In genomic region chr10:68282466-68283391, GRCm38 (mm10) we compare ENCODE assay signal across 8 mouse cellular contexts. TPM values are rescaled to one million over a fixed set of nuclear protein-coding genes. Genes with fewer than 3 reads are reported as not detected.
A peak's percentile ranks its signal among the peaks of the same experiment; 100 is the strongest.
DNase-seq lines count a peak whose midpoint lies in the region; ATAC-seq lines count a peak whose summit lies in the region.

No protein-coding gene starts in this region.

- H3K36me3 ChIP-seq in heart, embryonic 11.5 days (ENCODE audit: control insufficient read depth, insufficient read depth, low read length): no peaks in the 10 kb centered on the region
- no peaks in the 10 kb centered on the region for H3K36me3 ChIP-seq in kidney, embryonic 14.5 days (ENCODE audit: control insufficient read depth, insufficient read depth, low read length)
- H3K36me3 ChIP-seq in liver, embryonic 11.5 days (ENCODE audit: control insufficient read depth, insufficient read depth, low read length): no peaks in the 10 kb centered on the region
- no peaks in the 10 kb centered on the region for H3K36me3 ChIP-seq in splenic B cell, adult 2 months (ENCODE audit: control insufficient read depth, insufficient read depth, low read length, poor library complexity, severe bottlenecking)

- no peaks in the 10 kb centered on the region for H3K9me3 ChIP-seq in heart, embryonic 11.5 days (replicated peaks; ENCODE audit: control insufficient read depth, low read length)
- H3K9me3 ChIP-seq in kidney, embryonic 14.5 days (ENCODE audit: control insufficient read depth, low read length): no peaks in the 10 kb centered on the region
- H3K9me3 ChIP-seq in liver, embryonic 11.5 days (ENCODE audit: control insufficient read depth, low read length): no peaks in the 10 kb centered on the region

- H3K4me2 ChIP-seq in heart, embryonic 11.5 days: peak overlapping the region; percentile 94
- H3K4me2 ChIP-seq in kidney, embryonic 14.5 days (replicated peaks; ENCODE audit: low read depth, low read length): peak overlapping the region; percentile 64
- peak overlapping the region; percentile 93 for H3K4me2 ChIP-seq in liver, embryonic 11.5 days

- peak overlapping the region; percentile 52 for H3K4me3 ChIP-seq in heart, embryonic 11.5 days (ENCODE audit: low read depth, low read length)
- H3K4me3 ChIP-seq in kidney, embryonic 14.5 days (ENCODE audit: low read length): peak overlapping the region; percentile 35
- peak overlapping the region; percentile 44 for H3K4me3 ChIP-seq in liver, embryonic 11.5 days (ENCODE audit: low read depth, low read length)

- ATAC-seq in erythroblast, adult 5-6 weeks (replicated peaks; ENCODE audit: low FRiP score, poor library complexity, severe bottlenecking): peak; percentile 65
- peak; percentile 87 for ATAC-seq in heart, embryonic 11.5 days (replicated peaks; ENCODE audit: insufficient number of reproducible peaks, low FRiP score, low TSS enrichment)
- peak; percentile 91 for ATAC-seq in kidney, embryonic 14.5 days (ENCODE audit: low FRiP score, low TSS enrichment)
- ATAC-seq in liver, embryonic 11.5 days (replicated peaks; ENCODE audit: low FRiP score): peak; percentile 88
- ATAC-seq in monocyte, adult 5-6 weeks (replicated peaks; ENCODE audit: insufficient number of reproducible peaks, low FRiP score, low TSS enrichment, poor library complexity, severe bottlenecking): peak; percentile 87

- peak overlapping the region; percentile 79 for H3K9ac ChIP-seq in heart, embryonic 11.5 days (ENCODE audit: low read depth, low read length)
- H3K9ac ChIP-seq in kidney, embryonic 14.5 days (ENCODE audit: low read depth, low read length): peak overlapping the region; percentile 52
- H3K9ac ChIP-seq in liver, embryonic 11.5 days (ENCODE audit: low read depth, low read length): peak overlapping the region; percentile 48

- peak; percentile 90 for DNase-seq in CD4-positive, CD25-positive, alpha-beta regulatory T cell, adult 2 months (ENCODE audit: low read depth, low spot score)
- peak; percentile 88 for DNase-seq in brain, adult 2 months (ENCODE audit: low read depth, low spot score)
- DNase-seq in liver, embryonic 11.5 days (ENCODE audit: low spot score): peak; percentile 68
- peak; percentile 91 for DNase-seq in splenic B cell, adult 2 months (ENCODE audit: low read depth, low spot score)

- WGBS in heart, embryonic 11.5 days (ENCODE audit: insufficient replicate concordance): 2% methylated on average over 27 of the region's 27 CpGs
- WGBS in kidney, embryonic 14.5 days: under 1% methylated on average over 27 of the region's 27 CpGs
- WGBS in liver, embryonic 11.5 days: 2% methylated on average over 27 of the region's 27 CpGs

- H3K4me1 ChIP-seq in heart, embryonic 11.5 days (ENCODE audit: control insufficient read depth, insufficient read depth, low read length): peaks cover 4% of the 10 kb centered on the region
- peaks cover 16% of the 10 kb centered on the region for H3K4me1 ChIP-seq in kidney, embryonic 14.5 days (ENCODE audit: control insufficient read depth, insufficient read depth, low read length)
- peaks cover 12% of the 10 kb centered on the region for H3K4me1 ChIP-seq in liver, embryonic 11.5 days (replicated peaks; ENCODE audit: control insufficient read depth, insufficient read depth, low read length)

- H3K27me3 ChIP-seq in heart, embryonic 11.5 days (ENCODE audit: control insufficient read depth, insufficient read depth, low read length): no peaks in the 10 kb centered on the region
- no peaks in the 10 kb centered on the region for H3K27me3 ChIP-seq in kidney, embryonic 14.5 days (ENCODE audit: control insufficient read depth, insufficient read depth, low read length)
- H3K27me3 ChIP-seq in liver, embryonic 11.5 days (replicated peaks; ENCODE audit: control insufficient read depth, insufficient read depth, low read length): peaks cover 3% of the 10 kb centered on the region
- H3K27me3 ChIP-seq in splenic B cell, adult 2 months (ENCODE audit: control insufficient read depth, insufficient read depth, low read length, poor library complexity, severe bottlenecking): no peaks in the 10 kb centered on the region

- peak overlapping the region; percentile 74 for H3K27ac ChIP-seq in heart, embryonic 11.5 days (ENCODE audit: low read depth, low read length)
- peak overlapping the region; percentile 30 for H3K27ac ChIP-seq in kidney, embryonic 14.5 days (ENCODE audit: low read depth, low read length)
- peak overlapping the region; percentile 28; the same call in 1 of the 2 replicates for H3K27ac ChIP-seq in liver, embryonic 11.5 days (ENCODE audit: low read depth, low read length)

RNA-seq across cellular contexts. Expression of gene Arid5b, which starts 4.2 kb away (rescaled TPM):
- 7.5 and 11.3 TPM in 2 replicates for total RNA-seq in erythroblast, adult 5-6 weeks (2015; ENCODE audit: low replicate concordance)
- 4.2 and 4.3 TPM in 2 replicates for total RNA-seq in erythroblast, adult 5-6 weeks (2017; ENCODE audit: low replicate concordance)
- polyA plus RNA-seq in heart, embryonic 11.5 days (2014; fragmentation: Nextera tagmentation; extraction: Ambion mirVana): 20.6 and 21.1 TPM in 2 replicates
- 36.1 and 42.9 TPM in 2 replicates for polyA plus RNA-seq in kidney, embryonic 14.5 days (2014; fragmentation: Nextera tagmentation; extraction: Ambion mirVana)
- 11.9 and 15.3 TPM in 2 replicates for polyA plus RNA-seq in liver, embryonic 11.5 days (2014; fragmentation: Nextera tagmentation; extraction: Ambion mirVana)
- total RNA-seq in monocyte, adult 5-6 weeks (2017): 13.0 to 33.2 TPM (median 18.8 TPM) in 3 replicates

Comparison
In these comparisons a context has a peak if more than half of its experiments do, and no peak if none do; other contexts are left out.
1. Peak in every context shown above with its lines: DNase-seq, ATAC-seq, H3K4me3 ChIP-seq and H3K27ac ChIP-seq.